Mouse (Mus musculus): ENCODE measurements around the gene Olfr727.

Olfr727 gene

DNA sequence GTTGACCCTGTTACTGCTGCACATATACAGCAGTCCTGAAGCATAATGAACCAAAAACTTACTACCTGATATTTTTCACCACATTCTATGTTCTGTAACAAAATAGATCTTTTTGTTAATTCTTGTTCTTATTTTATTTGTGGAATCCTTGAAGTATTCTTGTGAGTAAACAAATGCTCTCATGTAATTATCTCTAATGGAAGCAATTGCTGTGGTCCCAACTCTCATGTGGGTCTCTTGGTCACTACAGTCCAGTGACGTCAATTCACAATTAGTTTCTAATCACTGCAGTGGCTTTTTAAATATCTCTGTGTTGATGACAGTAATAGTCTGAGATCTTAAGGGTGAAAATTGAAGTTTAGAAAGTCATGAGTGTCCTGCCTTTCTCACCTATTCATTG lies at the start of gene Olfr727:
Gene Olfr727, plus strand, starts transcription at position 301 of the 400 bp plus-strand sequence.
- no peak for DNase-seq (ENCODE audit: low read depth, low spot score)

- DNase-seq (ENCODE audit: low read depth, low spot score) = no peak
These were observed 32.1 kb upstream of the Olfr727 start, which contains the start of gene Olfr726 for GRCm38 (mm10) chr14:50090853-50091252. Olfr726 (minus strand) TSS chr14:50090953.

- no peak for DNase-seq (ENCODE audit: low read depth, low spot score)
These were observed 19.6 kb downstream of the Olfr727 start, which contains the start of gene Olfr728 for GRCm38 (mm10) chr14:50142580-50142979. Olfr728 (minus strand) TSS chr14:50142680.

GRCm38 (mm10) chr14:50152810-50153209 lies 29.8 kb downstream of the Olfr727 start, which contains the start of gene Olfr729:
Olfr729 (minus strand) TSS chr14:50152910.
- no peak for DNase-seq (ENCODE audit: low read depth, low spot score)
